Mouse (Mus musculus): ENCODE measurements at regions not wholly inside any gene's neighbourhood (a gene's known extent, or its start where the extent isn't known, plus 50 kb on each side); places are given as distances from the start of the nearest gene placed in this dataset.

GRCm38 (mm10) chr12:99126129-99126528 is 205.8 kb downstream of the Ttc8 start:
- no peak for TF ChIP-seq CTCF (IDR thresholded peaks at IDR 0.05; ENCODE audit: extremely low read depth, insufficient read depth, insufficient read length, insufficient replicate concordance)
- TF ChIP-seq POLR2A (IDR thresholded peaks at IDR 0.05; ENCODE audit: low read depth, low read length), result no peak
